Mouse (Mus musculus) spleen, adult 12 weeks (tissue): ENCODE measurements around the gene Pmm1.

Source experiments
- DNase-seq: peaks from one replicate; pipeline ENCODE4 v3.0.0; 2022; ENCODE audit warnings: low spot score

The Pmm1 gene

DNA sequence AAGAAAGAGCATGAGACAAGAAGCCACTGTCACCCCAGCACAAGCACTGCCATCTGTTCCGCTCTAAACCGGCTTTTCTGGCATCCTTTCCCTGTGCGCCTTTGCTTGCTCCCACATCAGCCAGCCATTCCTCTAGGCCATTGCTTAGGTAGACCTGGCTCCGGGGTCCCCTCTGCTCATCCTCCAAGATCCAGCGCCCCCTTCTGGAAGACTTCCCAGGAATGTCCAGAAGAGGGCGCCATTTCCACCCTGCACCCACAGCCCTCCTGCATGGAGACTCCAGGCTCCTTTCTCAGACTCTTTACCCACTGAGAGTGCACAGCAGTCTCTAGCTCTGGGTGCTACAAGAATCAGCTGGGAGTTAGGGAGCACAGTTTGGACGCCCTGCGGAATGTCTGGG is 4.3 kb downstream of the Pmm1 start:
- DNase-seq = peak; percentile 35

DNA sequence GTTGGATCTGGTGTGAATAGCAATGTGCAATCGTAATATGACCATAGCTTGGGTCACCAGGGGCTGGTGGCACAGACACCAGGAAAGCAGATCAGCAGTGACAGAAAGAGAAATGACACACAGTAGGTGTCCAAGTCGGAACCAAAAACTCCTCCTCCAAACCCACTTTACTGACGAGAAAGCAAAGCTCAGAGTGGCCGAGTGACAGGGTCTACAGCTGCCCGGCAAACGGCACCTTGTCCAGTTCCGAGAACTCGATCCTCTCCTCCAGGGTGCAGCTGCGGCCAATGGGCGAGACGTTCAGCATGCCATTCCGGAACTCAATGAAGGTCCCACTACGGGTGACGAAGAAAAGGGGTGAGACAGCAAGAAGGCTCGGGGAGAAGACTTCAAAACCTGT is 5.3 kb downstream of the Pmm1 start:
- no peak for DNase-seq

DNA sequence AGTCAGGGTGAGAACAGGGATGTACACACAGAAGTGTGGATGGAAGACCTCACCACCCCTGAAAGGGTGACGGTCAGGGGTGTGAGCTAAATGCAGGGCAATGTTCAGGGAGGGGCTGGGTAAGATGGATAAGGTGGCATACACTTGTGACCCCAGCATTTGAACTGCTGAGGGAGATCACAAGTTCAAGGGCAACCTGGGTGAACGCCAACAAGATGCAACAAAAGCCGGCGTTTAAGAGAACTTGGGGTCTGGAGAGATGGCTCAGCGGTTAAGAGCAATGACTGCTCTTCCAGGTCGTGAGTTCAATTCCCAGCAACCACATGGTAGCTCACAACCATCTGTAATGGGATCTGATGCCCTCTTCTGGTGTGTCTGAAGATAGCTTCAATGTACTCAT is 6.0 kb downstream of the Pmm1 start:
- no peak for DNase-seq

- DNase-seq = no peak
Measured at GRCm38 (mm10) chr15:81954151-81954583, 6.6 kb downstream of the Pmm1 start.

- no peak for DNase-seq
Measured at GRCm38 (mm10) chr15:81952310-81952709, 8.4 kb downstream of the Pmm1 start.

DNA sequence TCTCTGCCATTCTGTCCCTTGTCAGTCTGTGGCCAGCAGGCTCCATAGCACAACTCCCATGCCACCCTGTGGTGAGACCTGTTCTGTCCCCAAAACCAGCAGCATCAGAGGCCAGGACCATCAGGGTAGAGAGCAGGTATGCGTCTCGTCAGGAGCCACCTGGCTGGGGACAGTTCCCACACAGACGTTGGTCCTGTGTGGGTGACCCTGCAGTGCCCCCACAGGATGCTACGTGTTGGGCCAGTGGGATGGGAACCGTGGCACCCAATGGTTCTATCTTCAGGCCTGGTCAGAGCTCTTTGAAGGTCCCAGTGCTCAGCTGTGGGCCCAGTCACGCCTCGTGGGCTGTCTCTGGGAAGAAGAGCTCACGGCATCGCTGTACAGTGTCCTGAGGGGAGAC is 9.6 kb downstream of the Pmm1 start:
- DNase-seq = no peak

GRCm38 (mm10) chr15:81950716-81951115 is 10.0 kb downstream of the Pmm1 start:
- no peak for DNase-seq

GRCm38 (mm10) chr15:81949476-81950131 is 11.1 kb downstream of the Pmm1 start:
- no peak for DNase-seq

GRCm38 (mm10) chr15:81949076-81949475 is 11.7 kb downstream of the Pmm1 start:
- no peak for DNase-seq

DNA sequence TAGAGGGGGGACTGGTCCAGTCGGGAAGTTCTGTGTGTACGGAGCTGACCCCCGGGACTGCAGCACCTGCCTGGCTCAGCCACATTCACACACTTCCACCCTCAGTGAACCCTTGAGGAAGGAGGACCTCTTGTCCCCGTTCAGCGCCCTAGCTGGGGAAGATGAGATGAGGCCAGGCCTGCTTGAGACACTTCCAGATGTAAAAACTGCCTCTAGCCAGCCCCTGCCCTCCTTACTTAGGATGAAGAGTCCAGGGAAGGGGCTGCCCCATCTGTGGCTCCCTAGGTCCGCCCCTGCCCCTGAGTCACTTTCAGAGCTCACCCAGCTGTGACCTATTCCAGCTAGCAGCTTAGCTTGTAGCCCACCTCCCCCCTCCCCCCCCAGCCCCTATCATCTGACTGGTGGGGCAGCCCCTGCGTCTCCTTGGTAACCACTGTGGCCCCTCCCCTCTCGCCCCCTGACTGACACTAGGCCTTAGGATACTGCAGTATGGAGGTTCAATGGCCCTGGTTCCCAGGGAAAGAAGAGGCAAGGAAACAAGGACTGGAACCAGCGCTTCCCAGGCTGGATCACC is 17.5 kb downstream of the Pmm1 start:
- DNase-seq = no peak

DNA sequence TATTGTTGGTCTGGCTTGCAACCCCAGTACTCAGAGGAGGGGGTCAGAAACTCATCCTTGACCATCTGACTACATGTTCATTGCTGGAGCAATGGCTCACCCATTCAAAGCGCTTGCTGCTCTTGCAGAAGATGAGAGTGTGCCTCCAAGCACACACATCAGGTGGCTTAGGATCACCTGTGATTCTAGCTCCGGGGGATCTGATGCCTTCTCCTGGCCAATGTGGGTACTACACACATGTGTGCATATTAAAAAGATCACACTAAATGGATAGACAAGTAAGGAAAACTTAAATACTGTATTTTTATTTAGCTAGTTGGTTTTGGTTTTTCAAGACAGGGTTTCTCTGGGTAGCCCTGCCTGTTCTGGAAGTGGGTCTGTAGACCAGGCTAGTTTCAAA is 19.7 kb downstream of the Pmm1 start:
- no peak for DNase-seq

DNA sequence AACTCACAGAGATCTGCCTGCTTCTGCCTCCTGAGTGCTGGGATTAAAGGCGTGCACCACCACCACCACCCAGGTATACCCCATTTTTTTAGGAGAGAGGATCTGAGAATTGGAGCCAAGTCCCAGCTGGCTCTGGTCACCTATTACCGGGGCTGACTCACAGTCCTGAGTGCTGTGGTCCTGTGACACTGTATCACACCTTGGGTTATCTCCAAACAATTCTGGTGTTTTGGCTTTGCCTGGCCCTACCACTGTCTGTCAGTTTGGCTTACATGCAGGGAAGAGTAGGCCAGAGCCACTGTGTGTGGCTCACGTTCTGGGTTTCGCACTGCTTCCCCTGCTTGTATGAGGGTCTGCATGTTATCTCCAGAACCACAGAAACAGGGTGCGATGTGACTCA is 20.5 kb downstream of the Pmm1 start:
- no peak for DNase-seq

GRCm38 (mm10) chr15:81939774-81940173 is 21.0 kb downstream of the Pmm1 start:
- no peak for DNase-seq

DNA sequence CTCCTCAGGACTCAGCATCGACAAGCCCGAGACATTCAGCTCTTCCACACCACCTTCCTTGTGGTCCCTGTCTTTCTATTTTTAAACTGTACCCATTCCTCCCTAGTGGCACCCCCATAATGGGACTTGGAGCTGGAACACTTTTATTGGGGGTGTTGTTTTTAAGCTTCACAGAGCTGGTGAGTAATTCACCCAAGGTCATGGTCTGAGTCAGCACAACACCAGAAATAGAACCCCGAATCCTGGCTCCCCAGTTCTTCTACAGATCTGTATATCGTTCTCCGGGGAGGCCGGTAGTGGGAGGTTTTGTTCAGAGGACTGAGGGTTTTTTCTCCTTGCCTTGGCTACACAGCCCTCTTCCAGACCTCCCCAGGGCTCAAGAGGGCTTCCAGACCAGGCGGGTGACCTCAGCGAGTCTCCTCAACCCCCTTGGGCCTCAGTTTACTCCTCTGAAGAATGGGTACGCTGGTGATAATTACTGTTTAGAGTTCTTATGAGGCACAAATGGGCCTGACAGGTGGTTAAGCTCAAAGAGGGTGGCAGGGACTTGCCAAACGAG is 21.5 kb downstream of the Pmm1 start:
- no peak for DNase-seq

DNA sequence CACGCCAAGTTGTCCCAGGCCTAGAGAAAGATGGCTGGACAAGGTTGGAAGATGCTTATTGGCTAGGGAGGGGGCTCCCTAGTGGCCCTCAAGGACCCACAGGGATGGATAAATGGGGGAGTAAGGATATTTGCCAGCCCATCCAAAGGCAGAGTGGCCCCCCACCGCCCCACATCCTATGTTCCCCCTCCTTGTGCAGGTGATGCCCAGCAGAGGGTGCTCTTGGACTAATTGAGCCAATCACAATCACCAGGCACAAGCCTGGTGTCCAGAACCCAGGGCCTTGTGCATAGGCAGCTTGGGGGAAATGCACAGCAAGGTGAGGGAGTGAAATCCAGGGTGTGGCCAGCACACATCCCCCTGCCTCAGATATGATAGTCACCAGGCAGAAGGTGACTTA is 22.5 kb downstream of the Pmm1 start:
- no peak for DNase-seq

- DNase-seq = no peak
Measured at GRCm38 (mm10) chr15:81937098-81937972, 23.4 kb downstream of the Pmm1 start.

- DNase-seq = no peak
Measured at GRCm38 (mm10) chr15:81936679-81937078, 24.1 kb downstream of the Pmm1 start, which contains the start of gene Csdc2. Csdc2 (plus strand) TSS chr15:81936759.

- no peak for DNase-seq
Measured at GRCm38 (mm10) chr15:81935869-81936637, 24.7 kb downstream of the Pmm1 start.

DNA sequence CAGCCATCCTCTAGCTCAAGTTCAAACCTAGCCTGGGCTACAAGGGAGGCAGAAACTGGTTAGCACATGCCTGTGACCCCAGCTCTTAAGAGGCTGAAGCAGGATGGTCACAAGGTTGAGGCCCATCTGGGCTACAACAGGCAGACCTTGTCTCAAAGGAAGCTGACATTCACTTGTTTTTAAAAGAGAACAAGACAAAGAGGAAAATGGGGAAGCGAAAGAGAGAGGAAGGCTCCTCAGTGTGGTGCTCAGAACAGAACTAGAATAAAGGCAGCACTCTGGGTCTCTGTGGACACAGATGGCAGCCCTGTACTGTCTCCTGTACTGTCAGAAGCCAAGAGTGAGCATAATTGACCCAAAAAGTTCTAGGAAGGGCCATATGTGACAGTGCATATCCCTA is 26.7 kb downstream of the Pmm1 start:
- DNase-seq = no peak

- DNase-seq = no peak
Measured at GRCm38 (mm10) chr15:81932951-81933470, 27.7 kb downstream of the Pmm1 start.

GRCm38 (mm10) chr15:81928277-81928676 is 32.5 kb downstream of the Pmm1 start:
- peak; percentile 26 for DNase-seq

DNA sequence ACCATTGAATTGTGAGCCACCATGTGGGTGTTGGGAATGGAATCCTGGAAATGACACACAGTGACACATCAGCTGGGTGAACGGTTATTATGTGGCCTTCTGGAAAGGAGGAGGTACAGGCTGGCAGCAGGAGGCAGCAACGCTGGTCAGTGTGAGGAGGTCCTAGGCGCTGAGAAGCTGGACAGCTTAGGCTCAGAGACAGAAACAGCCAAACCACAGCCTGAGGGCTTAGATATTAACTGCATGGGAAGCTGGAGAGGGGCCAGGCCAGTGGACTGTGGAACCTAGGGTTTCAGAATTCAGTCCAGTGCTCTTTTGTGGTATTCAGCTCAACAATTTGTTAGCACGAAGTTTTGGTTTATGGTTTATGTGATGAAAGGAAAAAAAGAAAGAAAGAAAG is 33.0 kb downstream of the Pmm1 start:
- DNase-seq = no peak
